Mouse (Mus musculus): ENCODE results near the gene Pik3ap1.
A peak's percentile ranks its signal among the peaks of the same experiment; 100 is the strongest.

The Pik3ap1 gene

GRCm38 (mm10) chr19:41366854-41367517 lies 17.9 kb downstream of the Pik3ap1 start:
- no peak for DNase-seq

GRCm38 (mm10) chr19:41366192-41366853 lies 18.6 kb downstream of the Pik3ap1 start:
- no peak for DNase-seq

GRCm38 (mm10) chr19:41365570-41365969 lies 19.3 kb downstream of the Pik3ap1 start:
- no peak for DNase-seq

GRCm38 (mm10) chr19:41364509-41364908 lies 20.4 kb downstream of the Pik3ap1 start:
- no peak for DNase-seq

GRCm38 (mm10) chr19:41362963-41363362 lies 21.9 kb downstream of the Pik3ap1 start:
- no peak for DNase-seq

GRCm38 (mm10) chr19:41360459-41360858 lies 24.4 kb downstream of the Pik3ap1 start:
- peak in 1 of 2 experiments; percentile 10 for DNase-seq

GRCm38 (mm10) chr19:41354287-41354951 lies 30.5 kb downstream of the Pik3ap1 start:
- DNase-seq: peak in 1 of 2 experiments; percentile 42

GRCm38 (mm10) chr19:41349624-41350023 lies 35.3 kb downstream of the Pik3ap1 start:
- no peak for DNase-seq

- no peak for DNase-seq
Observed at GRCm38 (mm10) chr19:41348161-41348560, 36.7 kb downstream of the Pik3ap1 start.

GRCm38 (mm10) chr19:41347326-41347725 lies 37.6 kb downstream of the Pik3ap1 start:
- no peak for DNase-seq

- peak in 1 of 2 experiments; percentile 21 for DNase-seq
Observed at GRCm38 (mm10) chr19:41346099-41346850, 38.6 kb downstream of the Pik3ap1 start.

- no peak for DNase-seq
Observed at GRCm38 (mm10) chr19:41345028-41345741, 39.7 kb downstream of the Pik3ap1 start.

- DNase-seq: no peak
Observed at GRCm38 (mm10) chr19:41344666-41345027, 40.3 kb downstream of the Pik3ap1 start.

GRCm38 (mm10) chr19:41342592-41343090 lies 42.3 kb downstream of the Pik3ap1 start:
- DNase-seq: no peak

- DNase-seq: no peak
Observed at GRCm38 (mm10) chr19:41341677-41342076, 43.2 kb downstream of the Pik3ap1 start.

- no peak for DNase-seq
Observed at GRCm38 (mm10) chr19:41339020-41339836, 45.7 kb downstream of the Pik3ap1 start.

- DNase-seq: no peak
Observed at GRCm38 (mm10) chr19:41338379-41338778, 46.5 kb downstream of the Pik3ap1 start.

GRCm38 (mm10) chr19:41335721-41336120 lies 49.2 kb downstream of the Pik3ap1 start:
- no peak for DNase-seq

- DNase-seq: no peak
Observed at GRCm38 (mm10) chr19:41332986-41333385, 51.9 kb downstream of the Pik3ap1 start.

- DNase-seq: no peak
Observed at GRCm38 (mm10) chr19:41332228-41332627, 52.7 kb downstream of the Pik3ap1 start.

GRCm38 (mm10) chr19:41330401-41330800 lies 54.5 kb downstream of the Pik3ap1 start:
- no peak for DNase-seq

Measured in cerebellum, postnatal 10 days (tissue).